Mouse (Mus musculus) C2C12 (cell line): Measurements from ENCODE around the gene Stk10.

Experiments
- CTCF ChIP-seq: IDR thresholded peaks from one replicate; pipeline ENCODE4 v1.5.1; 2011; ENCODE audit not compliant: control insufficient read depth, insufficient read depth, insufficient read length
- MAX ChIP-seq: IDR thresholded peaks from one replicate; pipeline ENCODE4 v1.6.1; 2011; ENCODE audit warnings: mild to moderate bottlenecking, control low read depth

- no peak for TF ChIP-seq CTCF
- no peak for TF ChIP-seq MAX
Observed at GRCm38 (mm10) chr11:32591921-32592850, 59.1 kb downstream of the Stk10 start.
